Mouse (Mus musculus) heart, adult 8-10 months (tissue): ENCODE measurements at regions not wholly inside any gene's neighbourhood (a gene's known extent, or its start where the extent isn't known, plus 50 kb on each side); places are given as distances from the start of the nearest gene placed in this dataset.

Experiments
- DNase-seq: peaks from one replicate; pipeline ENCODE4 v3.0.0; 2022; ENCODE audit warnings: low spot score

DNA sequence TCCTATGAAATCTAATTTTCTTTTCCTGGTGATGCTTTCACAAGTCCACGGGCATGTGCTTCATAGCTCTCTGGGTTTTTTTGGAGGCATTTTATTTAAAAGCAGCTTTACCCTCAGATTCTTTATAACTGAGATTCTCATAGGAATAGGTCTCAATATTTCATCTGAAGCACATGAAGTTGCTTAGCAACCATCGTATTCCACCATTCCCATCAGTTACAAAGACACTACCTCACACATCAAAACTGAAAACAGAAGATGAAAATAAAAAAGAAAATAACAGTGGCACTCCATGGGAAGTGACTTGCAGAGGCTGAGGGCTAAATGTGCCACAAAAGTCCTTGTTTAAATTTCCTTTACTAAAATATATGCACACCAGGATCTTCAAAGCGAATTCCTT is 384.0 kb upstream of the 1700015G11Rik start:
- no peak for DNase-seq

GRCm38 (mm10) chr7:52391793-52392192 is 376.3 kb upstream of the 1700015G11Rik start:
- DNase-seq: peak; percentile 2
